Mouse (Mus musculus) erythroblast, embryonic 14.5 days (primary cell): ENCODE data around the gene Atp5c1.

ENCODE experiments used
- GATA1 ChIP-seq: IDR thresholded peaks from 2 replicates; pipeline ENCODE4 v1.6.1; 2012; ENCODE audit warnings: low read length, inconsistent platforms, mixed read lengths
- TAL1 ChIP-seq: IDR thresholded peaks from 3 replicates; pipeline ENCODE4 v1.6.1; 2012; ENCODE audit warnings: low read length, inconsistent platforms, mixed read lengths

DNA sequence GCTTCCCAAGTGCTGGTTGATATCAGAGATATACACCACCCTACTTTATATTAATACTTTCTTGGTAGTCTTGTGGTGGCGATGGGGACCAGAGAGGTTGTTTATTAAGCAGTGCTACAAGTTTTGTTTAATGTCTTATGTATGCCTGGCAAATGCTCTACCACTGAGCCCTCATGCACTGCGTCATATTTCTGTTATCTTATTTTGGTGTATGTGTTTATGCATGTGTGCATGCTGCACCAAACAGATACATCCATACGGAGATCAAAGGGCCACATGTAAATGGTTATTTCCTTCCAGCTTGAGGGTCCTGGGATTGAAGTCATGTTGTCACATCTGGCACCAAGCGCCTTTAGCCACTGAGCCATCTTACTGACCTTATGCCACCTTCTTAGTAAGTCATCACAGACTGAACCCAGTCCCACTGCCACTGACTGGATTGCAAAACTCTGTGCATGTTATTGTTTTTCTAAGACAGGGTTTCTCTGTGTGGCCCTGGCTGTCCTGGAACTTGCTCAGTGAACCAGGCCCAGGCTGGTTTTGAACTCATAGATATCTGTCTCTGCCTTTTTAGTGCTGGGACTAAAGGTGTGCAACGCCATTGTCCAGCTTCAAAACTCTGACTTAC lies 1.3 kb upstream of the Atp5c1 start:
- TF ChIP-seq GATA1 (no peak), TAL1 (no peak)
